Mouse (Mus musculus): ENCODE measurements around the gene Naa80. TPM values are rescaled to one million over a fixed set of nuclear protein-coding genes. Genes with fewer than 3 reads are reported as not detected.

Gene Naa80
- 14.7 and 17.2 TPM in 2 replicates for polyA plus RNA-seq (2014; fragmentation: Nextera tagmentation; extraction: Ambion mirVana)

- Histone ChIP-seq H3K9ac (no peak within 1 kb of the TSS; the same call in 1 of the 2 replicates), H3K36me3 (ENCODE audit: insufficient read depth) (peaks cover 18% of the 10 kb centered on the region)
- WGBS: 77% methylated on average over 3 of the region's 3 CpGs
Observed at GRCm38 (mm10) chr9:107578587-107578986, at the start of gene Naa80. Naa80 (plus strand) TSS chr9:107578887.

GRCm38 (mm10) chr9:107533791-107534407, 44.8 kb upstream of the Naa80 start, which contains the start of gene Tmem115:
Tmem115 (plus strand) TSS chr9:107533945.
- WGBS: under 1% methylated on average over 48 of the region's 48 CpGs
- Histone ChIP-seq H3K4me2 (peak within 1 kb of the TSS; percentile 97), H3K36me3 (ENCODE audit: insufficient read depth) (peaks cover 25% of the 10 kb centered on the region), H3K9ac (peak within 1 kb of the TSS; percentile 82), H3K9me3 (ENCODE audit: low read depth, low read length) (no peaks in the 10 kb centered on the region), H3K27ac (ENCODE audit: low read depth) (peak within 1 kb of the TSS; percentile 59), H3K4me1 (ENCODE audit: insufficient read depth) (peaks cover 10% of the 10 kb centered on the region), H3K27me3 (ENCODE audit: insufficient read depth, low read length) (no peaks in the 10 kb centered on the region), H3K4me3 (ENCODE audit: low read depth, low read length) (peak within 1 kb of the TSS; percentile 87)
- no peak for TF ChIP-seq CTCF (IDR thresholded peaks at IDR 0.05; ENCODE audit: low read depth)
- DNase-seq (peak; percentile 99), ATAC-seq (ENCODE audit: insufficient read depth) (peak; percentile 98)

More at GRCm38 (mm10) chr9:107578587-107578986, at the start of gene Naa80:
- H3K4me1 ChIP-seq (ENCODE audit: insufficient read depth): peaks cover 11% of the 10 kb centered on the region
- H3K27me3 ChIP-seq (ENCODE audit: insufficient read depth, low read length): no peaks in the 10 kb centered on the region
- no peak for TF ChIP-seq CTCF (IDR thresholded peaks at IDR 0.05; ENCODE audit: low read depth)
- no peak for ATAC-seq (ENCODE audit: insufficient read depth)
- H3K9me3 ChIP-seq (ENCODE audit: low read depth, low read length): no peaks in the 10 kb centered on the region
- no peak within 1 kb of the TSS for H3K4me3 ChIP-seq (ENCODE audit: low read depth, low read length)
- H3K27ac ChIP-seq (ENCODE audit: low read depth): peak within 1 kb of the TSS; percentile 93; the same call in 1 of the 2 replicates
- no peak for DNase-seq
- H3K4me2 ChIP-seq: peak within 1 kb of the TSS; percentile 72

DNA sequence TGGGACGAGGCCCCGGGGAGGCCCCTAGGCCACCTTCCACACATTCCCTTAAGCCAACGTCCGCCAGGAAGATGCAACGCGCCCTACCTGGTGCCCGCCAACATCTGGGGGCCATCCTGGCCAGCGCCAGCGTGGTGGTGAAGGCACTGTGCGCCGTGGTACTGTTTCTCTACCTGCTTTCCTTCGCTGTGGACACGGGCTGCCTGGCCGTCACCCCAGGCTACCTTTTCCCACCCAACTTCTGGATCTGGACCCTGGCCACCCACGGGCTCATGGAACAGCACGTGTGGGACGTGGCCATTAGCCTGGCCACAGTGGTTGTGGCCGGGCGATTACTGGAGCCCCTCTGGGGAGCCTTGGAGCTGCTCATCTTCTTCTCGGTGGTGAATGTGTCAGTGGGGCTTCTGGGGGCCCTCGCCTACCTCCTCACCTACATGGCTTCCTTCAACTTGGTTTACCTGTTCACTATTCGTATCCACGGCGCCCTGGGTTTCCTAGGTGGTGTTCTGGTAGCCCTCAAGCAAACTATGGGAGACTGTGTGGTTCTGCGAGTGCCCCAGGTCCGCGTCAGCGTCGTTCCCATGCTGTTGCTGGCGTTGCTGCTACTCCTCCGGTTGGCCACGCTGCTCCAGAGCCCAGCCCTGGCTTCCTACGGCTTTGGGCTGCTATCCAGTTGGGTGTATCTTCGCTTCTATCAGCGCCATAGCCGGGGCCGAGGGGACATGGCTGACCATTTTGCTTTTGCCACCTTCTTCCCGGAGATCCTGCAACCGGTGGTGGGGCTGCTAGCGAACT, 44.1 kb upstream of the Naa80 start:
- peak; percentile 60 for DNase-seq
- Histone ChIP-seq H3K27me3 (ENCODE audit: insufficient read depth, low read length) (no peaks in the 10 kb centered on the region), H3K9ac (peak overlapping the region; percentile 82), H3K27ac (ENCODE audit: low read depth) (peak overlapping the region; percentile 59), H3K4me2 (peak overlapping the region; percentile 97), H3K9me3 (ENCODE audit: low read depth, low read length) (no peaks in the 10 kb centered on the region), H3K36me3 (ENCODE audit: insufficient read depth) (peaks cover 32% of the 10 kb centered on the region), H3K4me1 (ENCODE audit: insufficient read depth) (peaks cover 10% of the 10 kb centered on the region), H3K4me3 (ENCODE audit: low read depth, low read length) (peak overlapping the region; percentile 87)
- no peak for TF ChIP-seq CTCF (IDR thresholded peaks at IDR 0.05; ENCODE audit: low read depth)
- peak; percentile 4; the same call in 1 of the 2 replicates for ATAC-seq (ENCODE audit: insufficient read depth)
- WGBS: under 1% methylated on average over 40 of the region's 40 CpGs

DNA sequence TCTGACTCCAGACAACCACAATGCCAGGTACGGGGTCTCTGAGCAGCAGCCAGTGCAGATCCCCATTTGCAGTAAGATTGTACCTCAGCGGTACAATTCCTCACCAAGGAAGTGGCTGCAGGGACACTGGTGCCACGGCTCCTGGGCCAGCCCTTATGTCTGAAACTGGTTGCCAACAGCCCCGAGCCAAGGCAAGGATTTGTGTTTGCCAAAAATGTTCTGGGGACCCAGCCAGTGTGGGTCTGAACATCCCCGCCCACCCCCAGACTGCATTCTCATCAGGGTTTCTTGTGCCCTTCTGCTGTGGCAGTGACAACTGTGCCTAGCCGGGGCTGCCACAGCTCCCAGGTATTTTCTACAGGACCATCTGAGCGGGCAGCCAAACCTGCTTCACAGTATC, 40.5 kb upstream of the Naa80 start:
- TF ChIP-seq CTCF (IDR thresholded peaks at IDR 0.05; ENCODE audit: low read depth): no peak
- no peaks in the 10 kb centered on the region for H3K27me3 ChIP-seq (ENCODE audit: insufficient read depth, low read length)
- H3K4me3 ChIP-seq (ENCODE audit: low read depth, low read length): no peak overlapping the region
- H3K9ac ChIP-seq: no peak overlapping the region
- ATAC-seq (ENCODE audit: insufficient read depth) (no peak), DNase-seq (no peak)
- peaks cover 39% of the 10 kb centered on the region for H3K36me3 ChIP-seq (ENCODE audit: insufficient read depth)
- H3K4me2 ChIP-seq: no peak overlapping the region
- no peaks in the 10 kb centered on the region for H3K9me3 ChIP-seq (ENCODE audit: low read depth, low read length)
- H3K4me1 ChIP-seq (ENCODE audit: insufficient read depth): peaks cover 20% of the 10 kb centered on the region
- no peak overlapping the region for H3K27ac ChIP-seq (ENCODE audit: low read depth)
- WGBS: 88% methylated on average over 7 of the region's 7 CpGs

DNA sequence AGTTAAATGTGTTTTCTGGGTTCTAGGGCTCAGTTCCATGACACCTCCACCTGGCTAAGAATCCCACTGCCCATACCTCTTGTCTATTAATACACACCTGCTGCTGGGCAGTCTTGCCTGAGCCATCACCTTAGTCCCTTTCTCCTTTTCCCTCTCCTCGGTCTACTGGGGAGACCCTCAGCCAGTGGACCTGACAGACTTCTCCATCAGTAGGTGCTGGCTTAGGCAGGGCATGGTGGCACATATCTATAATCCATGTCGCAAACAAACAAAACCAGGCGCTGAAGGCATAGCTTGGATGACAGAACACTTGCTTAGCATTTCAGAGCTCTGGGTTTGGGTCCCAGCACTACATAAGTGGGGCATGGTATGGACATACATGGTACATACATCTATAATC, 40.0 kb upstream of the Naa80 start:
- no peak for TF ChIP-seq CTCF (IDR thresholded peaks at IDR 0.05; ENCODE audit: low read depth)
- Histone ChIP-seq H3K36me3 (ENCODE audit: insufficient read depth) (peaks cover 43% of the 10 kb centered on the region), H3K27ac (ENCODE audit: low read depth) (no peak overlapping the region), H3K27me3 (ENCODE audit: insufficient read depth, low read length) (no peaks in the 10 kb centered on the region), H3K9ac (no peak overlapping the region), H3K9me3 (ENCODE audit: low read depth, low read length) (no peaks in the 10 kb centered on the region), H3K4me1 (ENCODE audit: insufficient read depth) (peaks cover 20% of the 10 kb centered on the region), H3K4me3 (ENCODE audit: low read depth, low read length) (no peak overlapping the region), H3K4me2 (no peak overlapping the region)
- no peak for DNase-seq
- no peak for ATAC-seq (ENCODE audit: insufficient read depth)
- 91% methylated on average over 3 of the region's 3 CpGs for WGBS

DNA sequence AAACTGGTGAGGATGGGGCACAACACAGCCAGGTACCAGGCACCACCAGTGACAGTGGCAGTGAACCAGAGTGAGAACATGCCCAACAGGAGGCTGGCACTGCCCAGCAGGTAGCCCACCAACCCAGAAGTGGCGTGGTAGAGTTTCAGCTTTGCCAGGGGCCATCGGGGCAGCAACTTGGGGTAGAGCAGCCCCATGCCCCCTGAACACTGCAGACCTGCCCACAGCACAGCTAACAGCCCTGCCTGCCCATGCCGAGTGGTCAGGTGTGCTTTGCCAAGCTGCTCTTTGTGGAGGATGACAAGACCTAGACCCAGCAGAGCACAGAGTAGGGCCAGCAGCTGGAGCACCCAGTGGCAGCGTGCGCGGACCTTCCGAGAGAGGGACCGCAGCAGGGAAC, 38.7 kb upstream of the Naa80 start:
- no peak overlapping the region for H3K9ac ChIP-seq
- H3K4me3 ChIP-seq (ENCODE audit: low read depth, low read length): no peak overlapping the region
- H3K4me2 ChIP-seq: no peak overlapping the region
- peaks cover 55% of the 10 kb centered on the region for H3K36me3 ChIP-seq (ENCODE audit: insufficient read depth)
- no peak overlapping the region for H3K27ac ChIP-seq (ENCODE audit: low read depth)
- ATAC-seq (ENCODE audit: insufficient read depth) (no peak), DNase-seq (no peak)
- no peaks in the 10 kb centered on the region for H3K27me3 ChIP-seq (ENCODE audit: insufficient read depth, low read length)
- no peak for TF ChIP-seq CTCF (IDR thresholded peaks at IDR 0.05; ENCODE audit: low read depth)
- H3K4me1 ChIP-seq (ENCODE audit: insufficient read depth): peaks cover 20% of the 10 kb centered on the region
- WGBS: 94% methylated on average over 8 of the region's 8 CpGs
- no peaks in the 10 kb centered on the region for H3K9me3 ChIP-seq (ENCODE audit: low read depth, low read length)

DNA sequence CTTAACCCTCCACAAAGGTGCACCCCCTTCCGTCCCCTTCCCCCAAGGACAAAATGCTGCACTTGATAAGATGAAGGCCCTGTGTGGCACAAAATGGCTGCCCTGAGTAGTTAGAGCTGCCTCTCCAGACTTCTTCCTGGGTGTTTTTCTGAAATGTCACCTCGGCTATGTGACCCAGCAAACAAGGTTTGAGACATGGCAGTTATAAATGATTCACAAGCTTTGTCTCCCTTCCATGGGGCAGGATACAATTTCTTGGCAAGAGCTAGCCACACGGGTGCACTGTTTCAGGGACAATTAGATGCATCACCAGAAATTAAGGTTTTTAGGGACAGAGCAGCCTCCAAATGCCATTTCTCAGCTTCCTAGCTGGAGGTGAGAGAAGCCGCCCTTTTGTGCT, 38.3 kb upstream of the Naa80 start:
- Histone ChIP-seq H3K27me3 (ENCODE audit: insufficient read depth, low read length) (no peaks in the 10 kb centered on the region), H3K4me3 (ENCODE audit: low read depth, low read length) (no peak overlapping the region), H3K9ac (no peak overlapping the region), H3K36me3 (ENCODE audit: insufficient read depth) (peaks cover 59% of the 10 kb centered on the region), H3K4me2 (peak overlapping the region; percentile 97; the same call in 1 of the 2 replicates), H3K27ac (ENCODE audit: low read depth) (no peak overlapping the region), H3K9me3 (ENCODE audit: low read depth, low read length) (no peaks in the 10 kb centered on the region), H3K4me1 (ENCODE audit: insufficient read depth) (peaks cover 19% of the 10 kb centered on the region)
- 60% methylated on average over 4 of the region's 4 CpGs for WGBS
- DNase-seq: no peak
- no peak for ATAC-seq (ENCODE audit: insufficient read depth)
- no peak for TF ChIP-seq CTCF (IDR thresholded peaks at IDR 0.05; ENCODE audit: low read depth)
